Mouse (Mus musculus) neural tube, embryonic 13.5 days (tissue): ENCODE data around the gene Nabp2. TPM values are rescaled to one million over a fixed set of nuclear protein-coding genes. Genes with fewer than 3 reads are reported as not detected.

Experiments
- ATAC-seq: fragments of 200-750 bp; cut with Nextera tagmentation; 2 replicates; pipeline ENCODE4 v1.8.0; 2017; ENCODE audit warnings: low read depth, mild to moderate bottlenecking, moderate TSS enrichment, moderate library complexity
- H3K27ac ChIP-seq: fragments of 300-500 bp; sonication (generic); replicated peaks from 2 replicates; pipeline ENCODE4 v1.5.1; 2015; ENCODE audit warnings: moderate library complexity, mild to moderate bottlenecking, inconsistent platforms
- H3K27me3 ChIP-seq: fragments of 300-500 bp; sonication (generic); 2 replicates; pipeline ENCODE4 v1.6.1; 2015; ENCODE audit warnings: mild to moderate bottlenecking, inconsistent platforms
- H3K36me3 ChIP-seq: fragments of 300-500 bp; sonication (generic); 2 replicates; pipeline ENCODE4 v1.6.1; 2015; ENCODE audit warnings: mild to moderate bottlenecking, inconsistent platforms
- H3K4me1 ChIP-seq: fragments of 300-500 bp; sonication (generic); replicated peaks from 2 replicates; pipeline ENCODE4 v1.6.1; 2015; ENCODE audit warnings: inconsistent platforms
- H3K4me2 ChIP-seq: fragments of 300-500 bp; sonication (generic); 2 replicates; pipeline ENCODE4 v1.6.1; 2015; ENCODE audit warnings: inconsistent platforms, mild to moderate bottlenecking, moderate library complexity
- H3K4me3 ChIP-seq: fragments of 300-500 bp; sonication (generic); 2 replicates; pipeline ENCODE4 v1.5.1; 2015; ENCODE audit warnings: mild to moderate bottlenecking, inconsistent platforms
- H3K9ac ChIP-seq: fragments of 300-500 bp; sonication (generic); 2 replicates; pipeline ENCODE4 v1.6.1; 2015; ENCODE audit warnings: moderate library complexity, mild to moderate bottlenecking, inconsistent platforms
- H3K9me3 ChIP-seq: fragments of 300-500 bp; sonication (generic); 2 replicates; pipeline ENCODE4 v1.6.1; 2016; ENCODE audit warnings: inconsistent platforms
- WGBS: fragments of 180-500 bp; shearing (Covaris S2); methylation state at CpG from one replicate; pipeline ENCODE4 v1.1.7; 2015; 5-methylcytosine and 5-hydroxymethylcytosine counted together
- microRNA-seq: library from miRNA; unstranded; fragments of <30 nt; microRNA quantifications from one replicate; pipeline ENCODE4, GENCODE M21; 2016
- polyA plus RNA-seq: library from polyadenylated mRNA; unstranded; fragments of >200 nt; fragmentation: Nextera tagmentation; extraction: Ambion mirVana; gene quantifications from 2 replicates; pipeline ENCODE4 v1.2.1, GENCODE M21; 2015

Nabp2 gene
- polyA plus RNA-seq, 1 experiment from 2014 or later: 124 TPM

DNA sequence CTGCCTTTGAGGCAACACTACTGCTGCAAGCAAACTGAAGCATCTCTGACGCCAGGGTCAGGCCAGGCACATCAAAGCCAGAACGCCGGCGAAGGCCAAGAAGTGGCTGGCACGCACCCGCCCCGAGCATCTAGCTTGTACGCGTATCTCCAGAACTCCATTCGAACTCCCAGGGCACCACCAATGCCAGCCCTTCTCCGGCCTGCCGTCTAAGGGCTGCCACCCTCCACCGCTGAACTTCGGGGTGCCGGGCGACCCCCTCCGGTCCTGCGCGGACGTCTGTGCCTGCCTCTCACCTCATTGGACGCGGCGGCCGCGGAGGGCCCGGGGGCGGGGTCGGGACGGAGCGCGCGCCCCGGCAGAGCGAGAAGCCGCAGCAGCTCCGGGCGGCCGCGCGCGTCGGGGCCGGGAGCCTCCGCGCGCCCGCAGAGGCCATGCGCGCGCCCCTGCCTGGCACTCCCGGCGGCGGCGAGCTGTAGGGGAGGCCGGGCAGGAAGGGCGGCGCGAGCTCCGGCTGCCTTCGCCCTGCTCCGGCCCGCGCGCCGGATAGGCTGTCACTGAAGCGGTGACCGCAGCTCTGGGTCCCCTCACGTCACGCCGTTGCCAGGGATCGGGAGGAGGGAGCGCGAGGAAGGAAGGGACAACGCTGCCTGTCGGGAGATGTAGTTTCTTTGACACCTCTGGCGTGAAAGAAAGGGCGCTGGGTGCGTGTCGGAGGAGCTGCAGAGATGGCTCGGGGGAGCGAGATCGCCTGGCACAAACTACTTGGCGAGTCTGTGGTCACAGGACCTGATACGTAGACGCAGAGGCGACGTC lies 42.7 kb downstream of the Nabp2 start, which contains the start of gene Coq10a:
Gene Coq10a (minus strand): TSS at position 596 of the 816 bp plus-strand sequence.
- H3K9me3 ChIP-seq: no peaks in the 10 kb centered on the region
- peaks cover 22% of the 10 kb centered on the region for H3K4me1 ChIP-seq
- H3K27ac ChIP-seq: peak within 1 kb of the TSS; percentile 98
- H3K9ac ChIP-seq: peak within 1 kb of the TSS; percentile 79
- under 1% methylated on average over 87 of the region's 87 CpGs for WGBS
- H3K4me3 ChIP-seq: peak within 1 kb of the TSS; percentile 64
- no peaks in the 10 kb centered on the region for H3K27me3 ChIP-seq
- H3K4me2 ChIP-seq: peak within 1 kb of the TSS; percentile 90
- peak; percentile 96 for ATAC-seq
- H3K36me3 ChIP-seq: peaks cover 19% of the 10 kb centered on the region

DNA sequence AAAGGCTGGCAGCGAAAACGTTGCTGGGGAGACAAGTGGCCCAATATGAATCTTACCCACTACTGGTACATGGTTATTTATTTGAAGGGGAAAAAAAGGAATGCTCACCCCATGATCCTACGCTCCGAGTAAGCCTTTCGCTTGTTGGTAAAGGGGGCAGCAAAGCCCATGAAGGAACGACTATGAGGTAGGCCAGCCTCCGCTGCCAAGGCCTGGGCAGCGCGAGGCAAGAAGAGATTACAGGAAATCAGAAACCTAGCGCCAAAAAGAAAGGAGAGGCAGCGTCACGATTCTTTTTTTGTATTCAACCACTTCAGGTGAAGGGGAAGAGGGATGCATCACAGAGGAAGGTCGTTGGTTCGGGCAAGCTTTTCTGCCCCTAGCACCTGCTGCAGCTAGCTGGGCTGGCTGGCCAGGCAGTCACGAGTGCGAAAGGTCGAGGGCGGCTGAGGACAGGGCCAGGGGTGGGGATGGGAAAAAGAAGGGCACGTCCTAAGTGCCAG lies 43.3 kb downstream of the Nabp2 start:
- peak overlapping the region; percentile 98 for H3K27ac ChIP-seq
- WGBS: 18% methylated on average over 19 of the region's 19 CpGs
- H3K4me1 ChIP-seq: peaks cover 22% of the 10 kb centered on the region
- peak overlapping the region; percentile 64 for H3K4me3 ChIP-seq
- peak overlapping the region; percentile 90 for H3K4me2 ChIP-seq
- H3K9ac ChIP-seq: peak overlapping the region; percentile 79
- ATAC-seq: no peak
- H3K27me3 ChIP-seq: no peaks in the 10 kb centered on the region
- H3K9me3 ChIP-seq: no peaks in the 10 kb centered on the region
- H3K36me3 ChIP-seq: peaks cover 26% of the 10 kb centered on the region

DNA sequence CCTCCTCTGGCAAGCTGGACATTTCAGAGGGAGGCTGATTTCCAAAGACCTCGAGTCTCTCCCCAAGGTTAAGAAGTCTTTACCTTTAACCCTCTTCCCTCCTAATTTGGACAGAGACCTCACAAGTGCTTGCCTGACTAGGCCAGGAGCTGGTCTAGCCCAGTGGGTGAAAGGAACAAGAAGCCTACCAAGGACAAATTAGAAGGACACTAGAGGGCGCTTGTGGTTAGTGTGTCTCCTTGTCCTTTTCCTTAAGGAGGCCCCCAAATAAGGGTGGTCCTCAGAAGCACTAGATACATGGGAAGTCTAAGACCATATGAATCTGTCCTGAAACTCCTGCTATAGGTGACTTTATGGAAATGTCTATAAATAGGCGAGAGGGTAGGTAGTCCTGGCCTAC lies 48.7 kb downstream of the Nabp2 start:
- no peak overlapping the region for H3K27ac ChIP-seq
- WGBS: 56% methylated on average over 3 of the region's 3 CpGs

DNA sequence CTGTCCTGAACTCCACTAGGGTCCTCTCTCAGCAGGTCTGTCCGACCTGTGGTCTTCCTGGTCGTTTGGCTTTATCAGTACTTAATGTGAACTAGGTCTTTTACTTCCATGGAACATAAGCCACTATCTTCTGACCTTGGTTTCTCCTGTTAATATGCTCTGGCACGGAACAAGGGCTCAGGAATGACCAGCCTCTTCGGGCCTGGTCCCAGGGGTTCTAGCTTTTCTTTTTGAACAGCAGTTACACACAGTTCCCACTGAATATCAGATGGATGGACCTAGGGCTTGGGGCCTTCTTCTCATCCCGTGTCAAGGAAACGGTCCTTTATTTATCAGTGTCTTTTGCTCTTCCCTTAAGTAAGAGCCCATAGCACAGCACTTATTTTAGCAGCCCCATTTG lies 49.5 kb downstream of the Nabp2 start:
- Histone ChIP-seq H3K9me3 (no peaks in the 10 kb centered on the region), H3K27ac (no peak overlapping the region), H3K4me3 (no peak overlapping the region), H3K4me1 (peaks cover 3% of the 10 kb centered on the region; the same call in 1 of the 2 replicates), H3K4me2 (no peak overlapping the region), H3K36me3 (peaks cover 85% of the 10 kb centered on the region), H3K9ac (no peak overlapping the region), H3K27me3 (no peaks in the 10 kb centered on the region)
- ATAC-seq: no peak
- WGBS: 91% methylated on average over 6 of the region's 6 CpGs

More for the DNA sequence above, 48.7 kb downstream of the Nabp2 start:
- Histone ChIP-seq H3K4me3 (no peak overlapping the region), H3K9me3 (no peaks in the 10 kb centered on the region), H3K36me3 (peaks cover 79% of the 10 kb centered on the region), H3K27me3 (no peaks in the 10 kb centered on the region), H3K9ac (no peak overlapping the region), H3K4me1 (peaks cover 10% of the 10 kb centered on the region), H3K4me2 (no peak overlapping the region)
- ATAC-seq: no peak

DNA sequence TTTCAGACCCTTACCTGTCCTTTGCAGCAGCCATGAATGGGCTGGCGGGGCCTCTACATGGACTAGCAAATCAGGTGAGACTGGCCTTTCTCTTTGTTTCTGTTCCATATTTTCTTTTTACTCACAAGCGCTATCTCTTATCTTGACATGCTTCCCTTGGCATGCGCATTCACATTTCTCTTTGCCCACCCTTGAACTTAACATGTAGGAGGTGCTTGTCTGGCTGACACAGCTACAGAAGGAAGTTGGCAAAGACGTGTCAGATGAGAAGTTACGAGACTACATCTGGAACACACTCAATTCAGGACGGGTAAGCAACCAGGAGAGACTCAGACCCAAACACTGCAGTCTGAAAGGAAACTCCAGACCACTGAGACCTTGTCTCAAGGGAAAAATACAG lies 52.1 kb downstream of the Nabp2 start:
- Histone ChIP-seq H3K27ac (no peak overlapping the region), H3K9me3 (no peaks in the 10 kb centered on the region), H3K4me3 (no peak overlapping the region), H3K9ac (no peak overlapping the region), H3K4me2 (no peak overlapping the region), H3K36me3 (peaks cover 89% of the 10 kb centered on the region), H3K27me3 (no peaks in the 10 kb centered on the region), H3K4me1 (no peaks in the 10 kb centered on the region)
- 95% methylated on average over 6 of the region's 6 CpGs for WGBS
- ATAC-seq: no peak

DNA sequence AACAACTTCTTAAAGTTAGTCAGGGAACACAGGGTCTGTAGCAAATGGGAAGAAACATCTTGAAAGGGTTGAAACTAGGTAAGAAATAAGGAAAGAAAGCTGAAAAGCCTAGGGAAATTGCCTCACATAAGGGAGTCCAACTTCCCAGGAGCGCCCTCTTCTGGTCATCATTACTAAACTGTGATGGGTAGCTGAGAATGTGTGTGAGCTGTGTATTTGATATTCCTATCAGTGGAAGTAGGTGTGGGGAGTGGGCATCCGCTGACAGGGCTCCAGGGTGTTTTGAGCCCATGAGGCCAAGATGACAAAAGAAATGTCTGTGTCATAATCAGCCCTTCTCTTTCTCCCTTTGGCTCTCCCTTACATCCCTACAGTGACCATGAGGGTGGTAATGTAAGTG lies 52.5 kb downstream of the Nabp2 start:
- no peak overlapping the region for H3K9ac ChIP-seq
- ATAC-seq: no peak
- H3K4me1 ChIP-seq: no peaks in the 10 kb centered on the region
- H3K27ac ChIP-seq: no peak overlapping the region
- no peak overlapping the region for H3K4me2 ChIP-seq
- no peaks in the 10 kb centered on the region for H3K9me3 ChIP-seq
- no peaks in the 10 kb centered on the region for H3K27me3 ChIP-seq
- peaks cover 90% of the 10 kb centered on the region for H3K36me3 ChIP-seq
- WGBS: 66% methylated on average over 2 of the region's 2 CpGs
- H3K4me3 ChIP-seq: no peak overlapping the region

Small RNAs within 50 kb of the gene (microRNA-seq; reads per million reads assigned to microRNA genes)
- gene Gm25361: not detected
- not detected for gene Gm26308
- gene Mir6914: not detected
- gene Mir6915: 1.2 reads per million
- gene Mir8105: 0.44 reads per million

Other genes with a start within 250 kb of the Nabp2 start
- gene Rbms2, start 231.2 kb downstream of the Nabp2 start, polyA plus RNA-seq: 12.4 and 12.7 TPM in 2 replicates
- 1.1 and 1.7 TPM in 2 replicates for gene Gls2, start 217.0 kb downstream of the Nabp2 start, polyA plus RNA-seq
- gene Spryd4, start 199.7 kb downstream of the Nabp2 start, polyA plus RNA-seq: 21.3 and 21.5 TPM in 2 replicates
- gene Mip, start 185.7 kb downstream of the Nabp2 start, polyA plus RNA-seq: not detected in 2 replicates
- gene Timeless, start 179.4 kb downstream of the Nabp2 start, polyA plus RNA-seq: 24.0 and 31.2 TPM in 2 replicates
- 0.17 and 0.32 TPM in 2 replicates for gene Apon, start 157.4 kb downstream of the Nabp2 start, polyA plus RNA-seq
- not detected in 2 replicates for gene Apof, start 142.8 kb downstream of the Nabp2 start, polyA plus RNA-seq
- 22.6 and 23.7 TPM in 2 replicates for gene Stat2, start 140.9 kb downstream of the Nabp2 start, polyA plus RNA-seq
- 0.25 and 0.38 TPM in 2 replicates for gene Il23a, start 112.7 kb downstream of the Nabp2 start, polyA plus RNA-seq
- 22.2 and 24.3 TPM in 2 replicates for gene Pan2, start 108.2 kb downstream of the Nabp2 start, polyA plus RNA-seq
- gene Cnpy2, start 89.0 kb downstream of the Nabp2 start, polyA plus RNA-seq: 221 and 241 TPM in 2 replicates
- 228 and 239 TPM in 2 replicates for gene Cs, start 73.8 kb downstream of the Nabp2 start, polyA plus RNA-seq
- 34.9 and 41.0 TPM in 2 replicates for gene Coq10a, start 42.5 kb downstream of the Nabp2 start, polyA plus RNA-seq
- 9.5 and 12.1 TPM in 2 replicates for gene Ankrd52, start 34.4 kb downstream of the Nabp2 start, polyA plus RNA-seq
- not detected in 2 replicates for gene Slc39a5, start 10.3 kb downstream of the Nabp2 start, polyA plus RNA-seq
- 73.4 and 74.3 TPM in 2 replicates for gene Rnf41, start 165 bp upstream of the Nabp2 start, polyA plus RNA-seq
- 176 and 184 TPM in 2 replicates for gene Smarcc2, start 47.8 kb upstream of the Nabp2 start, polyA plus RNA-seq
- gene Myl6, start 82.7 kb upstream of the Nabp2 start, polyA plus RNA-seq: 1,017 and 1,105 TPM in 2 replicates
- 4.1 and 5.0 TPM in 2 replicates for gene Myl6b, start 87.2 kb upstream of the Nabp2 start, polyA plus RNA-seq
- gene Esyt1, start 114.4 kb upstream of the Nabp2 start, polyA plus RNA-seq: 31.5 and 35.1 TPM in 2 replicates
- gene Zc3h10, start 136.3 kb upstream of the Nabp2 start, polyA plus RNA-seq: 19.4 and 19.9 TPM in 2 replicates
- 2,522 and 2,730 TPM in 2 replicates for gene Rpl41, start 137.8 kb upstream of the Nabp2 start, polyA plus RNA-seq
- gene Pa2g4, start 154.5 kb upstream of the Nabp2 start, polyA plus RNA-seq: 124 and 136 TPM in 2 replicates
- gene Erbb3, start 178.2 kb upstream of the Nabp2 start, polyA plus RNA-seq: 9.5 and 9.9 TPM in 2 replicates
- 407 and 470 TPM in 2 replicates for gene Rps26, start 215.3 kb upstream of the Nabp2 start, polyA plus RNA-seq
- 12.1 and 13.2 TPM in 2 replicates for gene Ikzf4, start 234.5 kb upstream of the Nabp2 start, polyA plus RNA-seq